Mouse (Mus musculus): Measurements from ENCODE around the gene Vangl2.
A peak's percentile ranks its signal among the peaks of the same experiment; 100 is the strongest.

The Vangl2 gene

DNA sequence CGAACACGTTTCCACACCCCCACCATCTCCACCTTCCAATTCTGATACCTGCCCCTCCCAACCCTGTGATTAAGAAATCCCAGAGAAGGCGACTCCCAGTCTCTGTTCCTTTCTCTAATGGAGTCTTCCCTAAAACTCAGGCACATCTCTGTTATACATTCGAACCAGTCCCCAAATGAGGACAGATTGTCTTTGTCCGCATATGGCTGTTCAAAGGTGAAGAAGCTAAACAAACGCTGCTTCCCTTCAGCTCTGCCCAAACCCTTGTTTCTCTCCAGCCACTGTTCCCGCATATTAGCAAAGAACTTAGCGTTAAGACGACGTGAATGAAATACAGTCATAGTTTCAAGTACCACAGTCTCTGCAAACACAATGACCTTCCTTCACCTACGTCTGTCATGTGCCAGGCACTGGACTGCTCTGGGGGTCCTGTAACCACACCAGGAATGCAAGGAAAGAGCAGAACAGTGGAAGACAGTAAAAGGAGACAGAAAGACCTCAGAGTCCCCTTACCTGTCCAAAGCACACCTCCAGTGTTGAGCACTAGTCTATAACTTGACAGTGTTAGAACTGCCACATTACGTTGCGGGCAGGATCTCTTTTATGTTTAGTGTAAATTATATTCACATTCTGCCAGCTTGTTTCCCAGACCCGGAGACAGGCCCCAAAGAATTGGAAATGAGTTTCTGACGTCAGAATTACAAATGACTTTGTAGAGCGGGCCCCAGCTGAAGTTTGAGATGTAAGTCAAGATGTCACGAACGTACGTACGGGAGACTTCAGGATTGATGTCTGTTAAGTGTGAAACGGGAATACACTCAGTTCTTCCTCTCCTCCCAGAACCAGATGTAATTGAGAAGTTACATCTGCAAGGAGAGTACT is at the start of gene Vangl2:
Vangl2 (minus strand) TSS at position 51 of the 882 bp plus-strand sequence.
- DNase-seq (ENCODE audit: low spot score): no peak

DNA sequence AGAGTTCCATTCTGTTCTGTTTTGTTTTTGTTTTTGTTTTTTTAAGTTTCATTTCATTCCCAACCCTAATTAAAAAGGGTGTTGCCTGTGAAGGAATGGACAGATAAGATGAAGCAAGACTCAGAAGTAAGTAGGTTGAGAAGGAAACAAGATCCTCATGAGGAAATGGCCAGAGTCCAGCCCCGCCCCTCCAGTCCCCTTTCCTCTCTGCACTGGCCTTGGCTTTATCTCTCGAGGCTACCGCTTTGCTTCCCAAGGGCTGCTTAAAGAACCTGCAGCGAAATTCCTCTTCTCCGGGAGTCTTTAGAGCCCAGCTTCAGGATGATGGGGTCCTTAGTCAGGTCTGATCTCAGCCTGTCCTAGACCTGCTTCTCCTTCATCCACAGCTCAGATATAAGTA is 49.7 kb upstream of the Vangl2 start:
- peak; percentile 45 for DNase-seq (ENCODE audit: low spot score)

DNA sequence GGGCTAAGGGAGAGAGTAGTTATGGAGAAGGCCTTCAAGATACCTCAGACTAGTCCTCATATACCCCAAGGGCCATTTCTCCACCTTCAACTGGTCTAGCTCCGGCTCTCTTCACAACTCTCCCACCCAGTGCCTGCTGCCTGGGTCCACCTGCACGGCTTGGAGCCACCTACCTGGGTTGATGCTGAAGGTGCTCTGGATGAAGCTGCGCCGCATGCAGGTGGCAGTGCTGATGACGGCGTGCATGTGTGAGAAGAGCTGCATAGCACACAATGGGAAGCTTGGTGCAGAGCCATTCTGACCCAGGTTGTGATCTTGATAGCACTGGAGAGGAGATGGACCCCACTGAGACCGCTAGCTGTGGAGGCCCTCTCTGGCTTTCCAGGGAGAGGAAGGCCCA is 44.4 kb upstream of the Vangl2 start:
- DNase-seq (ENCODE audit: low spot score): no peak

DNA sequence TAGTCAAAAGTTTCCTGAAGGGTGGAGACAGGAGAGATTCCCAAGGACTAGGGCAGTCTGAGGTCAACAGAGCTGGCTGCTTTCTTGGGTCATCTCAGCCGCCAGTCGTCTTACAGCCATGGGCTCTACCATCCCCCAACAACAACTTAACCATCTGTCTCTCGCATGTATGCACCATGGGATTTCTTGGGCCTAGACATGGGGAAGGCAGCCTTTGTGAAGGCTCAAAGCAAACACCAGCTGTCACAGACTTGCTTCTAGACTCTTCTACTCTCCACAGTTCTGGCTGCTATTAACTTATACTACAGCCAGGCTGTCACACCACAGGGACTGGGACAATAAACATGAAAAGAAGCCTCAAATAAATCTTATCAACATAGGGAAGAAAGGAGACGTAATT is 43.3 kb upstream of the Vangl2 start:
- no peak for DNase-seq (ENCODE audit: low spot score)

DNA sequence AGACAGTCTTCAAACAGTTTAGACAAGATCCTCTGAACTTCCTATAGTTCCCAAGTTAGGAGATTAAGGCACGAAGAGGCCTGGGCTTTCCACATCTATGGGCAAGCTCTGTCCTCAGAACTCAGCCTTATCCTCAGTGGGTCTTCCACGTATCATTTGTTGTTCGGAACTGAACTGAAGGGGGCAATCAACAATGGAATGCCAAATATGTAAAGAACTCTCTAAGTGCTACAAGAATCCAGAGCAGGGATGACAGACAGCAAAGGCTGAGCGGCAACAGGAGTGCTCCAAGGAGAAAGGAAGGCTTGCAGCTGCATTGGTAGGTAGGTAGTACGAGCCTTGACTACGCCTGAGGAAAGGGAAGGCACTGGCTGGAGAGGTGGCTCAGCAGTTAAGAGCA is 42.0 kb upstream of the Vangl2 start:
- no peak for DNase-seq (ENCODE audit: low spot score)

DNA sequence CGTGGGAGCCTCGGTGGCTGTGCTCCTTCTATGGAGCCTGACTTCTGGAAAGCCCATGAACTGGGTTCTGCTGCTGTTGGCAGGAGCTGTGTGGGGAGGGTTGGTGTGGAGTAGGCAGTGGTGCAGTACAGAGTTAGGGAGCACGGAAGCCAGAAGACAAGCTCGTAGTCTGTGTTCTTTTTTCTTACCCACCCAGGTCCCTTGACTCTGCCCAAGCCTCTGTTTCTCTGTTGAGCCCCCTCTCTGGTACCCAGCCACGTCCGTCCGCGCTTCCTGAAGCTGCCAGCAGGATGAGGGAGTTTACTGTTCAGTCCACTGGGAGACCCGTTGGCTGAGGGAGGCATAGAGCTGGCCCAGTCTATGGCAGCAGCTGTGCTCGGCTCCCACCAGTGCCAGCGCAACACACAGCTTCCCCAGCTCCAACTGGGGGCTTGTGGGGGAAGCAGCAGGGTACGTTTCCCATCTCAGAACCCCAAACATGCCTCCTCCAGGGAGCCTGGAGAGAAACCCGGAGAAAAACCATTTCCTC is 36.4 kb upstream of the Vangl2 start:
- no peak for DNase-seq (ENCODE audit: low spot score)

DNA sequence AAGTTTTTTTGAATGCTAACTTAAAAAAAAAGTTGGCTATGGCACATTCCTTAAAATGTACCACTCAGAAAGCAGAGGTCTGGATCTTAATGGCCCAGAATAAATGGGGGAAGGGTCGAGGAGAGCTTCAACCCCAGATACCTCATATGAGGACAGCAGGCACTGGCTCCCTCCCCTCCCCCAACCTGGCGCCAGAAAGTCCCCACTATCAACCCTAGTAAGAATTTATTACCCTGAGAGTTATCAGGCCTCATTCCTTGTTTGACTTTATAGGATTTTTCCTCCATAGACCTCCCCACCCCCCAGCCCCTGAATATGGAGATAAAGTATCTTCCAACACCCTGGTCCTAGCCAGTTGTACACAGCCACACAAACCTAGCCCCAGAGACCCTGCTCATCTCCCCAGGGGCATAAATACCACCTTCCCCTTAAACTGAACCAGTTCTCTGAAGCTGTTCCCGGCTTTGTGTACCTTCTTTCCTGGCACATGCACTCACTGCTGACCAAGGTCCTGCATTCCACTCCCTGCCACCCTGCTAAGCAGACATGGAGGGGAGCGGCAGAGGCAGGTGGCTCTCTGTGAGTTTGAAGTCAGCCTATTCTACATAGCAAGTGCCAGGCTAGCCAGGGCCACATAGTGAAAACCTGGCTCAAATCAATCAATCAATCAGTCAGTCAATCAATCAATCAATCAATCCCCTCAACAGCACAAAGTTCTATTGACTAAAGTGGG is 35.2 kb upstream of the Vangl2 start:
- DNase-seq (ENCODE audit: low spot score): no peak

DNA sequence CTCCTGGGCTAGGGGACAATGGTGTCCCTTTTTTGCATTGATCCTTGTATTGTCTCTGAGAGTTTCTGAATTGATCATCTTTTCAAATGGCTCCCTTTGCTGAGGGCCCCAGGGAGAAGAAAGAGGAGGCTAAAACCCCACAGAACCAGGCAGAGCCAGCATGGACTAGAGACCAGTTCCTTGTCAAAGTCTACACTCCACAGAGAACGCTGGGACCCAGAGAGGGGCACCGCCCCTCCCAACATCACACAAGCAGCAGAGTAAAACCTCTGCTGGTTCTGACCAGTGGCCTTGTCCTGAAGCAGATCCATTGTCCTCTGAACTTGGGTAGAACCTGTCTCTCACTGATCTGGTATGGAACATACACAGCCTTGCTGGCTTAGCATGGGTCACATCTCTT is 33.9 kb upstream of the Vangl2 start:
- DNase-seq (ENCODE audit: low spot score): no peak

DNA sequence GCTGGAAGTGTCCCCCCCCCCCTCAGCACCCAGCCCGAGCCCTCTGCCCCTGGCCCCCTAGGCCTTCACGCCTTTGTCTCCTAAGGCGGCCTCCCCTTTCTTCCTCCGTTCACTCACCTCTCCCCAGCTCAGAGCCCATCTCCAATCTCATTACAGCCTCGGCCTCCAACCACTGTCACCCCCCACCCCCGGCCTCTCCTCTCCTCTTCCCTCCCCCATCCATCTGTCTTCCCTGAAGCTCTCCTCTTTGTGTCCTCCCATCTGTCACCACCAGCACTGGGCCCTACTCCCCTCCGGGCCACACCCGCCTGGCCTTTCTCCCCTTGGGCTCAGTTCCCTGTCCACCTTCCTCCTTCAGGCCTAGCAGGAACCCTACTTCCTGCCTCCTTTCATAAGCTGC is 33.0 kb upstream of the Vangl2 start:
- DNase-seq (ENCODE audit: low spot score): no peak

DNA sequence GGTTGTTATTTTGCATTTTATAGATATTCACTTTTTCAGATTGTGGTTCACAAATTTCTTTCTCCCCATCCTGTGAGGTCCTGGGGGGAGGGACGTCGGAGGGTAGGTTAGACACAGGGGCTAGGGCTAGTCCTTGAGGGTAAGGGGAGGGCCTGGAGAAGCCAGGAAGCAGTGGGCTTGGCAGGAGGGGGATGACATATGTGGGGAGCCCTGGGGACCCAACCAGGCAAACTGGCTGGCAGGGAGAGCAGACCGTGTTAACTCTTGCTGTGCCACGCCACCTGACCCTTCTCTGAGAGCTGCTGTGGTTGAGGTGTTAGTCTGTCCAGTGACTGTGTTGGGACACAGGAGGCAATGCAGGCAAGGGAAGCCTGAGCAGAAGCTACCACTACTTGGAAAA is 32.4 kb upstream of the Vangl2 start:
- DNase-seq (ENCODE audit: low spot score): no peak

DNA sequence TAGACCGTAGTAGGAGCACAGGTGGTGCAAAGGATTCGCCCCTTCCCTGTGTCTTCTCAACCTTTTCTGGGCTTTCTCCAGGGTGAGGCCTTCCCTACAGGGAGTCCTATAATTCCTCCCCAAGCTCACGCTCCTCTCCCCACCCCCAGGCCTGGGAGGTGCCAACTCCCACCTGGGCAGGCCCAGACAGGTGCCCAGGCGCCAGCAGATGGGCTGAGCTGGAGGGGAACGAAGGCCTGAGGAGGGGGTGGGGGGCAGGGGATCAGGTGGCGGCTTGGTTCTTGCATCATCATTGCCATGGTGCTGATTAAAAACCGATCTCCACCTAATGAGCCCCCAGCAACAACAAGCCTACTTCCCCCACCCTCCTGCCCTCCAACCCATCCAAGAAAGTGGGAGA is 30.6 kb upstream of the Vangl2 start:
- no peak for DNase-seq (ENCODE audit: low spot score)

DNA sequence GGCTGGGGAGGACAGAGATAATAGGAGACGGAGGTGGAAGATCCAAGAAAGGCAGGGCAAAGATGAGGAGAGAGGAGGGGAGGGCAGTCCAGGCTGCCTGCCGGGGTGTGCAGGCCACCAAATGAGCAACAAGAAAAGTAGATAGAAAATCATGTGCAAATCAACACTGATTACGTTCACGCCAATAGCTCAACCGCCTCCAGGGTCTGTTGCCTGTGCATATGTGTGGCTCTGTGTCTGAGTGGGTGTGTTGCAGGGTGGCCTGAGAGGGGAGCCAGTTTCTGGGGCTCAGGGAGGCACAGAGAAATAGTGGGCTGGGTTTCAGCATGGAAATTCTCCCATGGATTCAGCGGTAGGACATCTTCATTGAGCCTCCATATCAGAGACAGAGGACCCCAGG is 30.1 kb upstream of the Vangl2 start:
- no peak for DNase-seq (ENCODE audit: low spot score)

DNA sequence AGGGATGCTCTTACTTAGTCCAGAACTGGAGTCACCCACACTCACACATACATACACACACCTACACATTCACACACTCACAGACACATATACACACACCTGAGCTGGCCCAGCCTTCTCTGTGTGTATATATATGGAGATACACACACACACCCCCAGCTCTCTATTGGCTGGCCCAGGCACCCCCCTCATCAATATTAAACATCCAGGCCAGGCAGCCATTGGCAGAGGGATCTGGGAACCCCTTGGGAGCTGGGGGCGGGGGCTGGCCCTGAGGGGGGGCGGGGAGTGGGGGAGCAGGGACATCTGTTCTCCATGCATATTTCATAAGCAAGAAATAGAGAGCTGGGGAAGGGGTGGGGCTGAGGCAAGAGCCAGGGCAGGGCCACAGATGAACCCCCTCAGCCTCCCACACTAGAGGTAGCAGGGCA is 29.3 kb upstream of the Vangl2 start, which contains the start of gene Nhlh1:
Nhlh1 (minus strand) TSS at position 83 of the 431 bp plus-strand sequence.
- DNase-seq (ENCODE audit: low spot score): no peak

DNA sequence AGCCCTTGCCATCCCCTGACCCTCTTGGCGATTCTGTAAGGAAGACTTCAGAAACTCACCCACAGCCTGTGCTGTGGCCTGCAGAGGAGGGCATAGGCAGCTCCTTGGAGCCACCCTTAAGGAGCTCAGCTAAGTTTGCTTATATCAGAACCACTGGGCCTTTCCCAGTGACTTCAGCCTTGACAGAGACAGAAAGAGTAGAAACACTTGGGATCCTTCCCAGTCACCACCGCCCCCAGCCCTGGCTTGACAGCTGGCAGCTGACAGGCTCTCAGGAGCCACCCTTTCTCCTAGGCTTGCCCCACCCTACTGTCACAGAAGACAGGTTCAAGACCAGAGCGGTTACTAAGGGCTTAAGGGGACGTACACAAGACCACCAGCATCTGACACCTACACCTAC is 28.0 kb upstream of the Vangl2 start:
- DNase-seq (ENCODE audit: low spot score): no peak

DNA sequence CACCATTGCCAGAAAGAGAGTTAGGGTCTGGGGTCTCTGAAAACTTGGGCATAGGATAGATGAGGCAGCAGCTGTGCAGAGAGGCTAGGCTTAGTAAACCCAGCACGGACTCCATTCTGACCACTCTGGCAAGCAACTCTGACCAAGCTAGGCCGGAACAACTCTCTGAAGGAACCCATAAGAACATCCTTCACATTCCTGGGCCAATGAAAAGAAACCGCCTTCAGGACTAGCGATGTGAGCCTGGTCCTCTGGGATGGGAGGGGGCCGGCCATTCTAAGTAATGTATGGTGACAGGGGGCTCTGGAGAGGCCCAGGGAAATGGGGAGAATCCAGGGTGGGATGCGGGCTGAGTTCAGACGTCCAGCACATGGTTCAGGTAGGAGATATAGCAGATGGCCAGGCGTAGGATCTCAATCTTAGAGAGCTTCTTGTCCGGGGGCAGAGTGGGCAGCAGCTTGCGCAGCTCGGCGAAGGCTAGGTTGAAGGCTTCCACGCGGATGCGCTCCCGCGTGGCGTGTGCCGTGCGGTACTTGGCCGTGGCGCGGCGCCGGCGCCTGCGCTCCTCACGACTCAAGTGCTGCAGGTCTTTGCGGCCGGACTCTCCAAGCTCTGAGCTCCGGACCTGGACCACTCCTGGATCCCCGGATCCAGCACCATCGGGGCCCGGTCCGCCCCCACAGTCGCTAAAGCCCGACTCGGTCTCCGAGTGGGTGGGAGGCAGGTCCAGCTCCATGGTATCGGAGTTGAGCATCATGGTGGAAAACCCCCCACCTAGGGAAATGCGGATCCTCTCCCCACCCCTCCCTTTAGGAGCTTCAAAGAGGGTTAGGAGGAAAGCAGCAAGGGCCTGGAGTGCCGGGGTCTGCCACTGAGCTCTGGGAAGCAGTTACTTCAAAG is 25.5 kb upstream of the Vangl2 start:
- DNase-seq (ENCODE audit: low spot score): no peak

DNA sequence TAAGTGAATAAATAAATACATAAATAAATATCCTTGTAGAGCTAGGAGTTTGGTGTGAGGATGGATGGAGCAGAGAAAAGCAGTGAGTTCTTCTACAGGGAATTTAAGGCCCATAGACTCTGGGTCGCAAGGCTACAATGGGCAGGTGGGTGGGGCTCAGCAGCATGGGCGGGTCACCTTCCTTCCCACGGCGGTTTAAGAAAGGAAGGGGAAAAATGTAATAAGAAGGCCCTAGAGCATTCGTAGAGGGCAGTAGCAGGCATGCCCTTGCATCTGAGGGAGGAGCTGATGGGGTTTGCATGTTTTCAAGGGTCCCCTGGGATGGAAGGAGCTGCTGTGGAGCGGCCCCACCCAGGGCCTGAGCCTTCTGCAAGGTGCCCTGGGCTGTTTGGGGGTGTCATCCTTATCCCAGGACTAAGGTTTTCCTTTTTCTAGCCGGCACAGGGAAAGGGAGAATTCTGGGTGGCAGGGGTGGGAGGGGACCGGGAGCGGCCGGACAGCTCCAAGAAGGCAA is 24.6 kb upstream of the Vangl2 start:
- no peak for DNase-seq (ENCODE audit: low spot score)

DNA sequence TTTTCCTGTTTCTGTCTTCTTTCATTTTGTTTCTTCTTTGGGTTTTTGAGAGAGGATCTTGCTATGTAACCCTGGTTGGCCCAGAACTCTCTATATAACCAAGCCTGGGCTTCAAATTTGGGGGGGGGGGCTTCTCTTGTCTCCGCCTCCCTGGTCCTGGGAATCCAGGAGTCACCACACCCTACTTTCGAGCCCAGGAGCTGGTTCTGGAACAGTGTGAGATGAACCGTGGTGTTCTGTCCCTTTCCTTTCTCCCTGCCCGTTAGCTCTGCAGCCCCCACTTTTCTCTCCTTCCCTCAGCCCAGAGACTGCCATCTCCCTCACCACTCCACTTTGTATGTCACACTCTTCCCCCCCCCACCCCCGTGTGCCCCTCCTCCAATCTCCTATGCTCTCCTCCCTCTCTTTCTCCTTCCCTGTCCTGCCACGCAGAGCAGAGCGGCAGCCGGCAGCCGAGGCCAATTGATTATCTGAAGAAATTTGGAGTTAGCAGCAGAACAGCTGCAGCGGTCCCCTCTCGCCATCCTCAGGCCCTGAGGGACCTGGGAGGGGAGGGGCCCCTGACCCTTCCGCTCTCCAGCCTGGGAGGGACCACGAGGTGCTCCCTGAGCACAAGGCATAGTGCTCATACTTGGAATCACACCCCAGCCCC is 21.0 kb upstream of the Vangl2 start:
- DNase-seq (ENCODE audit: low spot score): no peak

DNA sequence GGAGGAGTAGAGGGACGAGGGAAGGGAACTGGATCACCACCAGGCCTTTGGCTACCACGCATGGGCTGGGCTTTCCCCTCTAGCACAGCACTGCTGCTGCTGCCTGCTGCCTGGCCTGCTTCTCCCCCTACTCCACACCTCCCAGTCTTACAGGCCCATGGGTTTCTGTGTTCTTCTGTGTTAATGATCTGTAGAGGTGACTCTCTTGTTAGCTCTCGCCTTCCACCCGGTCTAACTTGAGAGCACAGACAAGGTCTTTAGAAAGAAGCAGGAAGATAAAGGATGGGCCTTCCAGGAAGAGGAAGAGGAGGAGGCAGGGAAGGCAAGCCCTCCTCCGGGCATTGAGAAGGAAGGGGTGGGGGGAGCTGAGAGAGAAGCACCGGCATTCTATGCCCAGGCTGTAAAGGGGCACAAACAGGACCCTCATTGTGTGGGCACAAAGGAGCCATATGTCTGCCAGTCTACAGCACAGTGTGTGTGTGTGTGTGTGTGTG is 20.0 kb upstream of the Vangl2 start:
- no peak for DNase-seq (ENCODE audit: low spot score)

DNA sequence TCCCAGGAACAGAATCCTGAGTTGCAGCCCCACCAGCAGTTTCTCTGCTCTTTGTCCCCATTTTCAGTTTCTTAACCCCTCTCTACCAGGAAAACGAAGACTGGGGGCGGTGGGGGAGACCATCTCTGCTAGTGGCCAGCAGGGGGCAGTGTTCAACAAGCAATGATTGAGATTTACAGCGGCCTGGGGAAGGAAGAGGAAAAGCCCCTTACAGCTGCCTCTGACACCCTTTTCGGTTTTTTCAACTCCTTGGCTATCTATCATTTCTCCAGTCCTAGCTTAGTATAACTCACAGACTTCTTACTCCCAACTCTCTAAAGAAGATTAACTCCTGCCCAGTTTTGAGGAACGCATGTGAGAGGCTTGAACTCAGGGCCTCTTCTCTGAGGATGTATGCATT is 18.7 kb upstream of the Vangl2 start:
- peak; percentile 61 for DNase-seq (ENCODE audit: low spot score)

DNA sequence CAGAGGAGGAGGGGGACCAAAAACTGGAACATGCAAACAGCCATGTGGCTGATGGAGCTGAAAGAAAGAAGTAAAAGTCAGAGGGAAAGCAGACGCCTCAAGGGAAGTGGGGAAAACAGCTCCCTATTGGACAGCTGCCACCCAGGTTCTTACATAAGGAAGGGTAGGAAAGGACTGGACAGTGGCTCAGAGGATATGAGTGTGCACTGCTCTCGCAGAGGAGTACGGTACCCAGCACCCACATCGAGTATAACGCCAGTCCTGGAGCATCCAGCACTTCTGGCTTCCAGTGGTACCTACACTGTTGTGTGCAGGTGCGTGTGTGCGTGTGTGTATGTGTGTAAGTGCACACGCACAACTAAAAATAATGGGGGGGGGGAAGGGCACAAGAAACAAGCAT is 18.2 kb upstream of the Vangl2 start:
- DNase-seq (ENCODE audit: low spot score): no peak

DNA sequence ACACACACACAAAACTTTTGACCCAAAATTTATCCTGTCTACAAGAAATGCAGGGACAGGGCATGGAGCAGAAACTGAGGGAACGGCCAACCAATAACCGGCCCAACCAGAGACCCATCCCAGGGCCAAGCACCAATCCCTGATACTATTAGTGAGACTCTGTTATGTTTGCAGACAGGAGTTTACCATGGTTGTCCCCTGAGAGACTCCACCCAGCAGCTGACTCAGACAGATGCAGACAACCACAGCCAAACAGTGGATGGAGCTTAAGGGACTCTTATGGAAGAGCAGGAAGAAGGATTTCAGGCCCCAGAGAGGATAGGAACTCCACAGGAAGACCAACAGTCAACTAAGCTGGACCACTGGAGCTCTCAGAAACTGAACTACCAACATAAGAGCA is 1.7 kb upstream of the Vangl2 start:
- no peak for DNase-seq (ENCODE audit: low spot score)
